Mouse (Mus musculus): ENCODE results near the gene Ube2c. TPM values are rescaled to one million over a fixed set of nuclear protein-coding genes. Genes with fewer than 3 reads are reported as not detected.

The Ube2c gene
- 449 and 509 TPM in 2 replicates for polyA plus RNA-seq (2015; fragmentation: Nextera tagmentation; extraction: Ambion mirVana)

DNA sequence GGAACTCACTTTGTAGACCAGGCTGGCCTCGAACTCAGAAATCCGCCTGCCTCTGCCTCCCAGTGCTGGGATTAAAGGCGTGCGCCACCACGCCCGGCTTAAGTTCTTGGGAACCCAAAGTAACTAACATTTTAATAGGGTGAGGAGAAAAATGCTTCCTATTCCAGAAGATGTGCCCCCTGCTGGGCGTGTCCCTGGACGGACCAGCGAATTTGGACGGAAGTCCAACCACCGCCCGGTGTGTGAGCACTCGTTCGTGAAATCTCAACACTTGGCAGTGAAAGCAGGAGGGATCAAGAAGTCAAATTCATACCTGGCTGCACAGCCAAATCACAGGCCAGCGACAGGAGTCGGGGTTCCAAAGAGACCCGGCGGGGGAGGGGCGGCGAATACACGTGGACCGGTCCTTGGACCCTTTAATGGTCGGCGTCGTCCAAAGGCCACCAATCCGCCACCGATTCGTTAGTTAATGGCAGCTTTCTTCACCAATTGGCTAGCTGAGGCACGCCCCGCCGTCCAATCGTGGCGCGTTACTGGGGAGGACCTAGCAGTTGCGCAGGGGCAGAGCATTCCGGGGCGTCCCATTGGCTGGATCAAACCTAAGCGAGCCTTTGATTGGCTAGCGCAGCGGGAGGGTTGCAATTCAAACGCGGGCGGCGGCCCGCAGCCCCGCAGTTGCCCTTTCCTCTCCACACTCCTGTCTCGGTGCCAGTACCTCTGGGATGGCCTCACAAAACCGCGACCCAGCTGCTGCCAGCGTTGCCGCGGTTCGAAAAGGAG, at the start of gene Ube2c:
TSS of gene Ube2c (plus strand) at position 641 of the 780 bp plus-strand sequence.
- Histone ChIP-seq H3K9me3 (ENCODE audit: low read length) (no peaks in the 10 kb centered on the region), H3K4me1 (ENCODE audit: insufficient read depth, low read length) (peaks cover 25% of the 10 kb centered on the region), H3K27me3 (ENCODE audit: insufficient read depth, low read length) (no peaks in the 10 kb centered on the region), H3K4me3 (ENCODE audit: low read length) (peak within 1 kb of the TSS; percentile 86), H3K36me3 (ENCODE audit: insufficient read depth, low read length) (peaks cover 46% of the 10 kb centered on the region), H3K9ac (replicated peaks; ENCODE audit: low read length) (peak within 1 kb of the TSS; percentile 87), H3K27ac (ENCODE audit: low read length) (peak within 1 kb of the TSS; percentile 71), H3K4me2 (replicated peaks; ENCODE audit: low read depth, low read length) (peak within 1 kb of the TSS; percentile 75)
- peak; percentile 99 for ATAC-seq (ENCODE audit: low FRiP score, low TSS enrichment)
- WGBS: under 1% methylated on average over 53 of the region's 53 CpGs

DNA sequence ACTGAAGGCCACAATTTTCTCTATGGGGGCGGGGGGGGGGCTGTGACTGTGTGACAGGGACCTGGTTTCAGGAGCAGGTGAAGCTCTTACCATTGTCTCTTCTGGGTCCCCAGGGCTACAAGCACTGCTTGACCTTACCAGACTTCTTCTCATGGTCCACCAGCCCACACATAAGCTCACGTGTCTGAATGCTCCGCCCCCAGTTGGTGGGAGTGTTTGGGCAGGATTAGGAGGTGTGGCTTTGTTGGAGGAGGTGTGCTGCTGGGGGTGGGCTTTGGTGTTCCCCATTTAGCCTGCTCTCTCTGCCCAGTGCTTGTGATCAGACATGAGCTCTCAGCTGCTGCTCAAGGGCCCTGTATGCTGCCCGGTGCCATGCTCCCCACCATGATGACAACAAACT, 46.4 kb upstream of the Ube2c start:
- ATAC-seq (ENCODE audit: low FRiP score, low TSS enrichment): no peak
- Histone ChIP-seq H3K27me3 (ENCODE audit: insufficient read depth, low read length) (no peaks in the 10 kb centered on the region), H3K4me3 (ENCODE audit: low read length) (no peak overlapping the region), H3K4me1 (ENCODE audit: insufficient read depth, low read length) (no peaks in the 10 kb centered on the region), H3K36me3 (ENCODE audit: insufficient read depth, low read length) (no peaks in the 10 kb centered on the region), H3K27ac (ENCODE audit: low read length) (no peak overlapping the region), H3K4me2 (replicated peaks; ENCODE audit: low read depth, low read length) (no peak overlapping the region), H3K9me3 (ENCODE audit: low read length) (no peaks in the 10 kb centered on the region), H3K9ac (replicated peaks; ENCODE audit: low read length) (no peak overlapping the region)
- WGBS: 62% methylated on average over 4 of the region's 4 CpGs

- Histone ChIP-seq H3K27ac (ENCODE audit: low read length) (no peak overlapping the region), H3K9ac (replicated peaks; ENCODE audit: low read length) (no peak overlapping the region), H3K4me1 (ENCODE audit: insufficient read depth, low read length) (no peaks in the 10 kb centered on the region), H3K27me3 (ENCODE audit: insufficient read depth, low read length) (no peaks in the 10 kb centered on the region), H3K4me2 (replicated peaks; ENCODE audit: low read depth, low read length) (no peak overlapping the region), H3K36me3 (ENCODE audit: insufficient read depth, low read length) (no peaks in the 10 kb centered on the region), H3K4me3 (ENCODE audit: low read length) (no peak overlapping the region), H3K9me3 (ENCODE audit: low read length) (no peaks in the 10 kb centered on the region)
- peak; percentile 49 for ATAC-seq (ENCODE audit: low FRiP score, low TSS enrichment)
- 16% methylated on average over 6 of the region's 6 CpGs for WGBS
Observed at GRCm38 (mm10) chr2:164725895-164726619, 43.6 kb upstream of the Ube2c start.

GRCm38 (mm10) chr2:164731719-164732118, 38.0 kb upstream of the Ube2c start:
- ATAC-seq (ENCODE audit: low FRiP score, low TSS enrichment): no peak
- no peaks in the 10 kb centered on the region for H3K27me3 ChIP-seq (ENCODE audit: insufficient read depth, low read length)
- H3K27ac ChIP-seq (ENCODE audit: low read length): no peak overlapping the region
- 72% methylated on average over 5 of the region's 5 CpGs for WGBS
- H3K4me2 ChIP-seq (replicated peaks; ENCODE audit: low read depth, low read length): no peak overlapping the region
- H3K4me3 ChIP-seq (ENCODE audit: low read length): no peak overlapping the region
- H3K36me3 ChIP-seq (ENCODE audit: insufficient read depth, low read length): no peaks in the 10 kb centered on the region
- no peak overlapping the region for H3K9ac ChIP-seq (replicated peaks; ENCODE audit: low read length)
- no peaks in the 10 kb centered on the region for H3K4me1 ChIP-seq (ENCODE audit: insufficient read depth, low read length)
- H3K9me3 ChIP-seq (ENCODE audit: low read length): no peaks in the 10 kb centered on the region

DNA sequence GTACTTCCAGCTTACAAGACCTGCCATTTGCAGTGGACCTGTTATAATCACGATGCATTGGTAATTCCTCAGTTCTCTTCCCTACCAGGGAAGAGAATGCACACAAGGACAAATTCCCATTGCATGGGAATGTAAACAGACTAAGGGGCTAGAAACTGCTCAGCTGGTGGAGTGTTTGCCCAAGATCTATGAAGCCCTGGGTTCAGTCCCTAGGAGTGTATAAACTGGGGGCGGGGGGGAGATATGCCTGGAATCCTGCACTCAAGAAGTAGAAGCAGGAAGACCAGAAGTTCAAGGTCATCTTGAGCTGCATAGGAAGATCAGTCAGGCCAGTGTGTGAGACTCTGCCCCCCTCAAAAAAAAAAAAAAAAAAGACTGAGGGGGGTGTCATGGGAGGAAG, 36.4 kb upstream of the Ube2c start:
- no peaks in the 10 kb centered on the region for H3K27me3 ChIP-seq (ENCODE audit: insufficient read depth, low read length)
- H3K9ac ChIP-seq (replicated peaks; ENCODE audit: low read length): no peak overlapping the region
- H3K4me3 ChIP-seq (ENCODE audit: low read length): no peak overlapping the region
- no peaks in the 10 kb centered on the region for H3K4me1 ChIP-seq (ENCODE audit: insufficient read depth, low read length)
- no peak overlapping the region for H3K27ac ChIP-seq (ENCODE audit: low read length)
- 92% methylated on average over 2 of the region's 2 CpGs for WGBS
- no peak for ATAC-seq (ENCODE audit: low FRiP score, low TSS enrichment)
- H3K36me3 ChIP-seq (ENCODE audit: insufficient read depth, low read length): no peaks in the 10 kb centered on the region
- no peaks in the 10 kb centered on the region for H3K9me3 ChIP-seq (ENCODE audit: low read length)
- no peak overlapping the region for H3K4me2 ChIP-seq (replicated peaks; ENCODE audit: low read depth, low read length)

GRCm38 (mm10) chr2:164734839-164735238, 34.9 kb upstream of the Ube2c start:
- H3K4me1 ChIP-seq (ENCODE audit: insufficient read depth, low read length): no peaks in the 10 kb centered on the region
- no peaks in the 10 kb centered on the region for H3K27me3 ChIP-seq (ENCODE audit: insufficient read depth, low read length)
- H3K9me3 ChIP-seq (ENCODE audit: low read length): no peaks in the 10 kb centered on the region
- no peak for ATAC-seq (ENCODE audit: low FRiP score, low TSS enrichment)
- H3K9ac ChIP-seq (replicated peaks; ENCODE audit: low read length): no peak overlapping the region
- H3K4me2 ChIP-seq (replicated peaks; ENCODE audit: low read depth, low read length): no peak overlapping the region
- H3K36me3 ChIP-seq (ENCODE audit: insufficient read depth, low read length): no peaks in the 10 kb centered on the region
- 72% methylated on average over 5 of the region's 5 CpGs for WGBS
- H3K27ac ChIP-seq (ENCODE audit: low read length): no peak overlapping the region
- H3K4me3 ChIP-seq (ENCODE audit: low read length): no peak overlapping the region

- Histone ChIP-seq H3K9me3 (ENCODE audit: low read length) (no peaks in the 10 kb centered on the region), H3K27ac (ENCODE audit: low read length) (no peak overlapping the region), H3K4me2 (replicated peaks; ENCODE audit: low read depth, low read length) (no peak overlapping the region), H3K4me3 (ENCODE audit: low read length) (no peak overlapping the region), H3K9ac (replicated peaks; ENCODE audit: low read length) (no peak overlapping the region), H3K4me1 (ENCODE audit: insufficient read depth, low read length) (no peaks in the 10 kb centered on the region), H3K27me3 (ENCODE audit: insufficient read depth, low read length) (no peaks in the 10 kb centered on the region), H3K36me3 (ENCODE audit: insufficient read depth, low read length) (no peaks in the 10 kb centered on the region)
- no peak for ATAC-seq (ENCODE audit: low FRiP score, low TSS enrichment)
- WGBS: 90% methylated on average over 5 of the region's 5 CpGs
Observed at GRCm38 (mm10) chr2:164735446-164735845, 34.3 kb upstream of the Ube2c start.

GRCm38 (mm10) chr2:164737377-164738090, 32.2 kb upstream of the Ube2c start:
- ATAC-seq (ENCODE audit: low FRiP score, low TSS enrichment): peak; percentile 59
- Histone ChIP-seq H3K36me3 (ENCODE audit: insufficient read depth, low read length) (no peaks in the 10 kb centered on the region), H3K4me1 (ENCODE audit: insufficient read depth, low read length) (no peaks in the 10 kb centered on the region), H3K27ac (ENCODE audit: low read length) (no peak overlapping the region), H3K4me3 (ENCODE audit: low read length) (no peak overlapping the region), H3K27me3 (ENCODE audit: insufficient read depth, low read length) (no peaks in the 10 kb centered on the region), H3K4me2 (replicated peaks; ENCODE audit: low read depth, low read length) (no peak overlapping the region), H3K9ac (replicated peaks; ENCODE audit: low read length) (no peak overlapping the region), H3K9me3 (ENCODE audit: low read length) (no peaks in the 10 kb centered on the region)
- WGBS: 73% methylated on average over 3 of the region's 3 CpGs

DNA sequence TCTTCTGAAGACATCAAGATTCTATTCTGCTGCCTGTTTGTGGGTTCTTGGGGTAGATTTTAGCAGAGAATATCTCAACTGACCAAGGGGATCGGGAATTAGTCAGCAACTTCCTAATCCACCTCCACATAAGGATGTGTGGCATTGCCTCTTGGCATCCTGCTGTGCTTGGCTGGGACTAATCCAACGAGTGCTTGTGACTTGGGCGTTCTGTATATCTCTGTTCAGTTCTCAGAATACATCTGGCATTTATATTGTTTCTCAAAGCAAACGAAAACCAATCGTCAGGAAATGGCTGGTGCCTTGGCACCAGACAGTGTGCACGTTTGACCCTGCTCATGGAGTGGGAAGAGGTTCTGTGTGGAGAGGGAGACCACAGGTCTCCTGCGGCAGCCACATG, 29.8 kb upstream of the Ube2c start:
- Histone ChIP-seq H3K4me3 (ENCODE audit: low read length) (no peak overlapping the region), H3K9ac (replicated peaks; ENCODE audit: low read length) (no peak overlapping the region), H3K9me3 (ENCODE audit: low read length) (no peaks in the 10 kb centered on the region), H3K36me3 (ENCODE audit: insufficient read depth, low read length) (no peaks in the 10 kb centered on the region), H3K27me3 (ENCODE audit: insufficient read depth, low read length) (no peaks in the 10 kb centered on the region), H3K4me2 (replicated peaks; ENCODE audit: low read depth, low read length) (no peak overlapping the region), H3K4me1 (ENCODE audit: insufficient read depth, low read length) (peaks cover under 1% of the 10 kb centered on the region; the same call in 1 of the 2 replicates), H3K27ac (ENCODE audit: low read length) (no peak overlapping the region)
- no peak for ATAC-seq (ENCODE audit: low FRiP score, low TSS enrichment)
- 71% methylated on average over 7 of the region's 7 CpGs for WGBS
